Mouse (Mus musculus): ENCODE measurements at regions not wholly inside any gene's neighbourhood (a gene's known extent, or its start where the extent isn't known, plus 50 kb on each side); places are given as distances from the start of the nearest gene placed in this dataset.

DNA sequence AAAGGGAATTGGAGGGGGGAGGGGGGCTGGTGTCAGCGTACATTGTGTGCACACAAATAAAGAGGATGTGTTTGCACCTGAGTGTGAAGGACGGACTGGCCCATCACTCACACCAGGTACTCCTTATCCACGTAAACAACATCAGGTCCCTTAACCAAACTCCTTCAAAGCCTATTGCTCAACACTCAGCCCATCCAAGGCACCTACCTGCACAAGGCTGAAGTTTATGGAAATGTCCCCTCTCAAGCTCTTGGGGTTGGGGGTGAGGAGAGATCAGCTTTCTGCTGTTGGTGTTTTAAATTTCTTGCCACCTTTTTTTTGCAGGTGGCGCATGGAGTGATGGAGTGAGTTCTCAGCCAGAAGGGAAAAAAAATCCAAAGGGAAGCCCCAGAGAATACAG is 270.2 kb upstream of the Zfp637 start:
- Histone ChIP-seq H3K4me1 (ENCODE audit: control insufficient read depth, insufficient read depth, low read length) (peaks cover 26% of the 10 kb centered on the region), H3K4me3 (ENCODE audit: low read depth, low read length) (no peak overlapping the region), H3K36me3 (ENCODE audit: control insufficient read depth, insufficient read depth, low read length) (no peaks in the 10 kb centered on the region), H3K27ac (ENCODE audit: low read depth, low read length) (no peak overlapping the region), H3K9ac (ENCODE audit: low read depth, low read length) (no peak overlapping the region), H3K27me3 (ENCODE audit: control insufficient read depth, insufficient read depth, low read length) (peaks cover 7% of the 10 kb centered on the region), H3K9me3 (replicated peaks; ENCODE audit: control insufficient read depth, low read length) (no peaks in the 10 kb centered on the region), H3K4me2 (no peak overlapping the region)
- ATAC-seq (replicated peaks; ENCODE audit: insufficient number of reproducible peaks, low FRiP score, low TSS enrichment) = no peak
- WGBS (ENCODE audit: insufficient replicate concordance) = 76% methylated on average over 4 of the region's 4 CpGs

GRCm38 (mm10) chr6:117572006-117572405 is 269.0 kb upstream of the Zfp637 start:
- WGBS (ENCODE audit: insufficient replicate concordance) = 83% methylated on average over 14 of the region's 14 CpGs
- peaks cover 18% of the 10 kb centered on the region for H3K4me1 ChIP-seq (ENCODE audit: control insufficient read depth, insufficient read depth, low read length)
- ATAC-seq (replicated peaks; ENCODE audit: insufficient number of reproducible peaks, low FRiP score, low TSS enrichment) = no peak
- H3K9ac ChIP-seq (ENCODE audit: low read depth, low read length) = no peak overlapping the region
- no peak overlapping the region for H3K27ac ChIP-seq (ENCODE audit: low read depth, low read length)
- no peaks in the 10 kb centered on the region for H3K9me3 ChIP-seq (replicated peaks; ENCODE audit: control insufficient read depth, low read length)
- H3K27me3 ChIP-seq (ENCODE audit: control insufficient read depth, insufficient read depth, low read length) = peaks cover 7% of the 10 kb centered on the region
- no peak overlapping the region for H3K4me3 ChIP-seq (ENCODE audit: low read depth, low read length)
- H3K36me3 ChIP-seq (ENCODE audit: control insufficient read depth, insufficient read depth, low read length) = no peaks in the 10 kb centered on the region
- H3K4me2 ChIP-seq = no peak overlapping the region

DNA sequence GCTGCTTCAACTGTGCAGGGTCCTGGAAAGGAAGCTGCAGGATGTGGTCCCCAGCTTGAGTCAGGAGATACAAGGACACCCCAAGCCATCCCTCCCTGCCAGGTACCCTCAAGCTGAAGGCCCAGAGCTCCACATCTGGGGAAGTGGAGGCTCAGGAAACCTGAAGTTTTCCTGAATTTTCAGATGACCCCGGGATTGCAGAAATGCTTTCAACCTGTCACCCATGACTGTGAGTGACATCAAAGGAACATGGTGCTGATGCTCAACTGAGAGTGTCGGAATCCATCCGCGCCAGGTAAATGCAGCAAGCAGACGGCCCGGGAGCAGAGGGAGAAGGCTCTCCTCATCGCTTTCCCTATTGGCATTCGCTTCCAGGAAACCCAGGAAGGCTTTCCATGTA is 267.6 kb upstream of the Zfp637 start:
- no peak overlapping the region for H3K27ac ChIP-seq (ENCODE audit: low read depth, low read length)
- WGBS (ENCODE audit: insufficient replicate concordance) = 84% methylated on average over 8 of the region's 8 CpGs

DNA sequence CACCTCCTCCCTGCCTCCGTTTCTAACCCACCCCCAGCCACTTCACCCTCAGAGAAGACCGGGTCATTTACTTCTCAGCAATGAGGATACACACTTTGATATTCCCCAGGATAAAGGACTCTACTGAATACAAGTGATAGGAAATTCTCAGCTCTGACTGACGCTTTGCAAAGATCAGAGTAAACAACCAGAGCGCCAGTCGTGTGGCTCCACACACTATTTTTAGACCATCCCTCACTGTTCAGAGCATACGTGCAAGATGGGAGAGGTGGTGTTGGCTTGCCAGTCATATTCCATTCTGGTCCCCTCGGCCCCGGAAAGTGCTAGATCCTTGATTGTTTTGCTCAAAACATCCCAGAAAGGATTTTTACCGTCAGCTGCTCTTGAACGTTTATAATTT is 266.8 kb upstream of the Zfp637 start:
- H3K4me3 ChIP-seq (ENCODE audit: low read depth, low read length) = no peak overlapping the region
- ATAC-seq (replicated peaks; ENCODE audit: insufficient number of reproducible peaks, low FRiP score, low TSS enrichment) = no peak

More for the DNA sequence above, 267.6 kb upstream of the Zfp637 start:
- no peak overlapping the region for H3K4me2 ChIP-seq
- no peak for ATAC-seq (replicated peaks; ENCODE audit: insufficient number of reproducible peaks, low FRiP score, low TSS enrichment)
- H3K4me3 ChIP-seq (ENCODE audit: low read depth, low read length) = no peak overlapping the region
- peaks cover 7% of the 10 kb centered on the region for H3K27me3 ChIP-seq (ENCODE audit: control insufficient read depth, insufficient read depth, low read length)
- no peak overlapping the region for H3K9ac ChIP-seq (ENCODE audit: low read depth, low read length)
- no peaks in the 10 kb centered on the region for H3K36me3 ChIP-seq (ENCODE audit: control insufficient read depth, insufficient read depth, low read length)
- peaks cover 11% of the 10 kb centered on the region for H3K4me1 ChIP-seq (ENCODE audit: control insufficient read depth, insufficient read depth, low read length)
- no peaks in the 10 kb centered on the region for H3K9me3 ChIP-seq (replicated peaks; ENCODE audit: control insufficient read depth, low read length)

GRCm38 (mm10) chr6:117575057-117575456 is 265.9 kb upstream of the Zfp637 start:
- Histone ChIP-seq H3K9ac (ENCODE audit: low read depth, low read length) (no peak overlapping the region), H3K4me2 (no peak overlapping the region), H3K4me3 (ENCODE audit: low read depth, low read length) (no peak overlapping the region), H3K4me1 (ENCODE audit: control insufficient read depth, insufficient read depth, low read length) (peaks cover 11% of the 10 kb centered on the region), H3K27ac (ENCODE audit: low read depth, low read length) (no peak overlapping the region), H3K9me3 (replicated peaks; ENCODE audit: control insufficient read depth, low read length) (no peaks in the 10 kb centered on the region), H3K27me3 (ENCODE audit: control insufficient read depth, insufficient read depth, low read length) (peaks cover 5% of the 10 kb centered on the region), H3K36me3 (ENCODE audit: control insufficient read depth, insufficient read depth, low read length) (no peaks in the 10 kb centered on the region)
- WGBS (ENCODE audit: insufficient replicate concordance) = 79% methylated on average over 5 of the region's 5 CpGs
- no peak for ATAC-seq (replicated peaks; ENCODE audit: insufficient number of reproducible peaks, low FRiP score, low TSS enrichment)

More for the DNA sequence above, 266.8 kb upstream of the Zfp637 start:
- 0 out of 2 replicates have a peak overlapping the region, but pooled peaks have one; percentile 46 for H3K27ac ChIP-seq (ENCODE audit: low read depth, low read length)
- H3K4me2 ChIP-seq = peak overlapping the region; percentile 37; the same call in 1 of the 2 replicates
- H3K9ac ChIP-seq (ENCODE audit: low read depth, low read length) = no peak overlapping the region
- H3K27me3 ChIP-seq (ENCODE audit: control insufficient read depth, insufficient read depth, low read length) = peaks cover 9% of the 10 kb centered on the region
- no peaks in the 10 kb centered on the region for H3K9me3 ChIP-seq (replicated peaks; ENCODE audit: control insufficient read depth, low read length)
- H3K36me3 ChIP-seq (ENCODE audit: control insufficient read depth, insufficient read depth, low read length) = no peaks in the 10 kb centered on the region
- 32% methylated on average over 10 of the region's 10 CpGs for WGBS (ENCODE audit: insufficient replicate concordance)
- peaks cover 11% of the 10 kb centered on the region for H3K4me1 ChIP-seq (ENCODE audit: control insufficient read depth, insufficient read depth, low read length)

DNA sequence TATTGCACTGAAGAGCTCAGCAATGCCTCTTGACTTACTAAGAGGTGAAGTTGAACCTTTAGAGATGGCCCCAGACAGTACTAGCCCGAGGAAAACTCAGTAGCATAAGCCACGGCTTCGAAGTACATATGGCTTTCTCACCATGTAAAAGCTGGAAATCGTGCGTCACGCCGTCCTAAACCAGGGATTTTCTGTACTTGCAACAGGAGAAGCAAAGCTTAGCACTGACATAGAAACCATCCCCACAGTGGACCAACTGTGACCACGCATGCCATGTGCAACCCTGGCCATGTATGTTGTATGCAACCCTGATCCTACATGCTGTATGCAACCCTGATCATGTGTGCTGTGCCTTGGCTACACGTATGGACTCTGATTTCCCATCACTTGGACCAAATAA is 265.0 kb upstream of the Zfp637 start:
- H3K9ac ChIP-seq (ENCODE audit: low read depth, low read length) = no peak overlapping the region
- ATAC-seq (replicated peaks; ENCODE audit: insufficient number of reproducible peaks, low FRiP score, low TSS enrichment) = no peak
- no peak overlapping the region for H3K4me2 ChIP-seq
- no peaks in the 10 kb centered on the region for H3K9me3 ChIP-seq (replicated peaks; ENCODE audit: control insufficient read depth, low read length)
- H3K4me3 ChIP-seq (ENCODE audit: low read depth, low read length) = no peak overlapping the region
- H3K36me3 ChIP-seq (ENCODE audit: control insufficient read depth, insufficient read depth, low read length) = no peaks in the 10 kb centered on the region
- 89% methylated on average over 9 of the region's 9 CpGs for WGBS (ENCODE audit: insufficient replicate concordance)
- H3K4me1 ChIP-seq (ENCODE audit: control insufficient read depth, insufficient read depth, low read length) = peaks cover 11% of the 10 kb centered on the region
- no peak overlapping the region for H3K27ac ChIP-seq (ENCODE audit: low read depth, low read length)
- peaks cover 2% of the 10 kb centered on the region; the same call in 1 of the 2 replicates for H3K27me3 ChIP-seq (ENCODE audit: control insufficient read depth, insufficient read depth, low read length)

GRCm38 (mm10) chr6:117577539-117578521 is 263.1 kb upstream of the Zfp637 start:
- WGBS (ENCODE audit: insufficient replicate concordance) = 79% methylated on average over 10 of the region's 10 CpGs
- ATAC-seq (replicated peaks; ENCODE audit: insufficient number of reproducible peaks, low FRiP score, low TSS enrichment) = no peak
- no peak overlapping the region for H3K9ac ChIP-seq (ENCODE audit: low read depth, low read length)
- H3K27me3 ChIP-seq (ENCODE audit: control insufficient read depth, insufficient read depth, low read length) = peaks cover 2% of the 10 kb centered on the region; the same call in 1 of the 2 replicates
- H3K27ac ChIP-seq (ENCODE audit: low read depth, low read length) = no peak overlapping the region
- H3K4me1 ChIP-seq (ENCODE audit: control insufficient read depth, insufficient read depth, low read length) = peaks cover 11% of the 10 kb centered on the region
- no peak overlapping the region for H3K4me2 ChIP-seq
- H3K4me3 ChIP-seq (ENCODE audit: low read depth, low read length) = no peak overlapping the region
- no peaks in the 10 kb centered on the region for H3K36me3 ChIP-seq (ENCODE audit: control insufficient read depth, insufficient read depth, low read length)
- no peaks in the 10 kb centered on the region for H3K9me3 ChIP-seq (replicated peaks; ENCODE audit: control insufficient read depth, low read length)

DNA sequence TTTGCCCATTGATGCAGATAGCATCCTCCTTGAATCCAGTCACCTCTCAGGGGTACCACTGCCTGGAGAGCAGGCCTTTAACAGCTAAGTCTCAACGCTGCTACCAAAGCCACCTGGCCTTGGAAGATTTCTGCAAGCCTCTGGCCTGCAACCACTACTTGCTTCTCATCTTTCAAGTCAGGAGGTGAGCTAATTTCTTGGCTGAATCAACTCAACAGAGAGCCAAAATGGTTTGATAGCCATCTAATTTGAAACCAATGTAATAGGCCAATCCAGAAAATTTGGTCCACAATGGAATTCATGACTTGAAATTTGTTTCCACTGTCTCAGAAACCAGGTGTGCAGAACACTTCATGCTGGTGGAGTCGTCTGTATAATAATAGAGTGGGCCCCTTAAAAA is 260.0 kb upstream of the Zfp637 start:
- 71% methylated on average over 2 of the region's 2 CpGs for WGBS (ENCODE audit: insufficient replicate concordance)
- H3K9ac ChIP-seq (ENCODE audit: low read depth, low read length) = no peak overlapping the region
- H3K4me3 ChIP-seq (ENCODE audit: low read depth, low read length) = no peak overlapping the region
- no peak for ATAC-seq (replicated peaks; ENCODE audit: insufficient number of reproducible peaks, low FRiP score, low TSS enrichment)
- no peak overlapping the region for H3K4me2 ChIP-seq
- no peak overlapping the region for H3K27ac ChIP-seq (ENCODE audit: low read depth, low read length)
- no peaks in the 10 kb centered on the region for H3K36me3 ChIP-seq (ENCODE audit: control insufficient read depth, insufficient read depth, low read length)
- no peaks in the 10 kb centered on the region for H3K4me1 ChIP-seq (ENCODE audit: control insufficient read depth, insufficient read depth, low read length)
- H3K9me3 ChIP-seq (replicated peaks; ENCODE audit: control insufficient read depth, low read length) = no peaks in the 10 kb centered on the region
- peaks cover 2% of the 10 kb centered on the region; the same call in 1 of the 2 replicates for H3K27me3 ChIP-seq (ENCODE audit: control insufficient read depth, insufficient read depth, low read length)

All from heart, embryonic 11.5 days (tissue).